Mouse (Mus musculus): ENCODE measurements around the gene Grik1. TPM values are rescaled to one million over a fixed set of nuclear protein-coding genes. Genes with fewer than 3 reads are reported as not detected.

The Grik1 gene
- polyA plus RNA-seq, 1 experiment from 2014 or later: 1.8 TPM

GRCm38 (mm10) chr16:87984201-87984870, 305.7 kb downstream of the Grik1 start:
- Histone ChIP-seq H3K36me3 (ENCODE audit: insufficient read depth, low read length) (no peaks in the 10 kb centered on the region), H3K27ac (ENCODE audit: low read length) (no peak overlapping the region), H3K9ac (replicated peaks; ENCODE audit: low read length) (no peak overlapping the region), H3K27me3 (ENCODE audit: insufficient read depth, low read length) (no peaks in the 10 kb centered on the region), H3K4me2 (replicated peaks; ENCODE audit: low read depth, low read length) (no peak overlapping the region), H3K9me3 (ENCODE audit: low read length) (no peaks in the 10 kb centered on the region), H3K4me3 (ENCODE audit: low read length) (no peak overlapping the region), H3K4me1 (ENCODE audit: insufficient read depth, low read length) (no peaks in the 10 kb centered on the region)
- no peak for ATAC-seq (ENCODE audit: low FRiP score, low TSS enrichment)

- Histone ChIP-seq H3K4me3 (ENCODE audit: low read length) (no peak overlapping the region), H3K36me3 (ENCODE audit: insufficient read depth, low read length) (no peaks in the 10 kb centered on the region), H3K9me3 (ENCODE audit: low read length) (no peaks in the 10 kb centered on the region), H3K27ac (ENCODE audit: low read length) (no peak overlapping the region), H3K4me2 (replicated peaks; ENCODE audit: low read depth, low read length) (no peak overlapping the region), H3K27me3 (ENCODE audit: insufficient read depth, low read length) (no peaks in the 10 kb centered on the region), H3K4me1 (ENCODE audit: insufficient read depth, low read length) (no peaks in the 10 kb centered on the region), H3K9ac (replicated peaks; ENCODE audit: low read length) (no peak overlapping the region)
- no peak for ATAC-seq (ENCODE audit: low FRiP score, low TSS enrichment)
- 81% methylated on average over 3 of the region's 3 CpGs for WGBS
These were observed 316.0 kb downstream of the Grik1 start for GRCm38 (mm10) chr16:87974076-87974443.

GRCm38 (mm10) chr16:87973394-87974075, 316.5 kb downstream of the Grik1 start:
- Histone ChIP-seq H3K27me3 (ENCODE audit: insufficient read depth, low read length) (no peaks in the 10 kb centered on the region), H3K4me3 (ENCODE audit: low read length) (no peak overlapping the region), H3K9ac (replicated peaks; ENCODE audit: low read length) (no peak overlapping the region), H3K9me3 (ENCODE audit: low read length) (no peaks in the 10 kb centered on the region), H3K36me3 (ENCODE audit: insufficient read depth, low read length) (no peaks in the 10 kb centered on the region), H3K27ac (ENCODE audit: low read length) (no peak overlapping the region), H3K4me2 (replicated peaks; ENCODE audit: low read depth, low read length) (no peak overlapping the region), H3K4me1 (ENCODE audit: insufficient read depth, low read length) (no peaks in the 10 kb centered on the region)
- ATAC-seq (ENCODE audit: low FRiP score, low TSS enrichment): no peak
- WGBS: 81% methylated on average over 2 of the region's 2 CpGs

DNA sequence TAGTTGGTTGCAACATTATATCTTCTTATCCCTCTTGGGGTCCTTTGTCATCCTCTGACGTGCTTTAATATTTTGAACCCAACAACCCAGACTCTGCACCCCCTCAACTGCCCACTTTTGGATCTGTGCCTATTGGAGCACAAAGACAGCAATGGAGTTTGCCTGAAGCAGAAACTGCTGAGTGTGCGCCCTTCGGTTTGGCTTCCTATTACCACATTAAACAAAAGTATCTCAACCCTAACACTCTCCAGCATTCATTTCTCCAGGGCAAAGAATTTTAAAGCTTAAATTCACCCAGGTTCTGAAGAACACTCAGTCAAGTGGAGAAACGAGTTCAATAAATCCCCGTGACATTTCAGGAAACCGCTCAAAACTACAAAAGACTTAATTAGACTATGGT, 318.2 kb downstream of the Grik1 start:
- ATAC-seq (ENCODE audit: low FRiP score, low TSS enrichment): no peak
- Histone ChIP-seq H3K27ac (ENCODE audit: low read length) (no peak overlapping the region), H3K27me3 (ENCODE audit: insufficient read depth, low read length) (no peaks in the 10 kb centered on the region), H3K9ac (replicated peaks; ENCODE audit: low read length) (no peak overlapping the region), H3K4me2 (replicated peaks; ENCODE audit: low read depth, low read length) (no peak overlapping the region), H3K4me1 (ENCODE audit: insufficient read depth, low read length) (no peaks in the 10 kb centered on the region), H3K4me3 (ENCODE audit: low read length) (no peak overlapping the region), H3K9me3 (ENCODE audit: low read length) (no peaks in the 10 kb centered on the region), H3K36me3 (ENCODE audit: insufficient read depth, low read length) (no peaks in the 10 kb centered on the region)
- 51% methylated on average over 6 of the region's 6 CpGs for WGBS

DNA sequence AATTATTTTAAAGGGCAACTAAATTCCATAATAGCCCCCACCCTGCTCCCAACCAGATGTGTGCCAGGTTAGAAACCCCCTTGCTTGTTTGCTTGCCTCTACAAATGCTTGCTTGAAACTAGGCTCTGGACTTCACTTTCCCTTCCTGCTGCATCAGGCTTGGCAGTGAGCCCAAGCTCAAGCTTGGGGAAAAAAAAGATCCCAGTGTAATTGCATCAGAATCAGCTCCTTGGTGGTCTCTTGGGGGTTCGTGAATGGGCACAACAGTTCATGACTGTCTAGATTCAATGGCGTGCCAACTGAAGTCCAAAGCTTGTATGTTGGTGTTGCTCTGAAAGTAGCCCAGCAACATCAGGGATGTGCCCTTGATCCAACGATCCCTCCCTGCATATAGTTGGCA, 320.1 kb downstream of the Grik1 start:
- Histone ChIP-seq H3K9ac (replicated peaks; ENCODE audit: low read length) (no peak overlapping the region), H3K27ac (ENCODE audit: low read length) (no peak overlapping the region), H3K4me2 (replicated peaks; ENCODE audit: low read depth, low read length) (no peak overlapping the region), H3K4me1 (ENCODE audit: insufficient read depth, low read length) (no peaks in the 10 kb centered on the region), H3K9me3 (ENCODE audit: low read length) (no peaks in the 10 kb centered on the region), H3K36me3 (ENCODE audit: insufficient read depth, low read length) (no peaks in the 10 kb centered on the region), H3K4me3 (ENCODE audit: low read length) (no peak overlapping the region), H3K27me3 (ENCODE audit: insufficient read depth, low read length) (no peaks in the 10 kb centered on the region)
- WGBS: 86% methylated on average over 3 of the region's 3 CpGs
- no peak for ATAC-seq (ENCODE audit: low FRiP score, low TSS enrichment)

DNA sequence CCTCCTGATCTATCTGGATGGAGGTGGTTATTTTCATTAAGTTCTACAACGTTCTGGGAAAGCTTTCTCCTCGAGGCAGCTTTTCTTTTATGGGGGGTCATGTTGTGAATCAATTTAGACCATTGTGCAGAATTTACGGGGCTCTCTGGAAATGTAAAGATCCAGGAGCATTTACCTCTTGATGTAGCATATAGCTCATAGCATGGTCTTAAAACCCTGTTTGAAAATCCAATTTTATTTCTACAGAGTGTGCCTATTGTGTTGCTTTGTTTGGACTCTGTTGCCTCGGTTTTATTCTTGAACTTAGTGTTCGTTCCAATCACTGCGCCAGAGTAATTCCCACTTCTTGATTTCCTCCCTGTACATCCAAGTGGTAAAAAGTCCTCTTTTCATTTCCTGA, 328.6 kb downstream of the Grik1 start:
- Histone ChIP-seq H3K36me3 (ENCODE audit: insufficient read depth, low read length) (no peaks in the 10 kb centered on the region), H3K9me3 (ENCODE audit: low read length) (no peaks in the 10 kb centered on the region), H3K27me3 (ENCODE audit: insufficient read depth, low read length) (no peaks in the 10 kb centered on the region), H3K4me3 (ENCODE audit: low read length) (no peak overlapping the region), H3K4me1 (ENCODE audit: insufficient read depth, low read length) (no peaks in the 10 kb centered on the region), H3K9ac (replicated peaks; ENCODE audit: low read length) (no peak overlapping the region), H3K4me2 (replicated peaks; ENCODE audit: low read depth, low read length) (no peak overlapping the region), H3K27ac (ENCODE audit: low read length) (no peak overlapping the region)
- no peak for ATAC-seq (ENCODE audit: low FRiP score, low TSS enrichment)
- WGBS: 69% methylated on average over 6 of the region's 6 CpGs

DNA sequence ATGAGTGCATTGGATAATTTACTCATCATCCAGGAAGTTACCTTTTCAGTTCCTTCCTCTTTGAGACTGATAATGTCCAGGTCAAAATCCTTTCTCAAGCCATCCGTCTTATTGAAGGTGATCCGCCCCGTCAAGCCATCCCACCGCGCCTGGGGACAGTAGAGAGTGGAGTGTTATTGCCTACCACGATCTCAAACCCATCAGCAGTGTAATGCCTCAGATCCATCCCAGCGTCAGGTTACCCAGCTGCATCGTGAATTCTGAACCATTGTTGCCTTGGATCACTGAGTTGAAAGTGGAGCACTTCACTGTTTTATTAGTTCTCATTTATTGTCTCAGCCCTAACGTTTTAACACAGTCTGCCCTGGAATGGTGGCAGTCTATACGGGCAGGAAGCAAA, 332.6 kb downstream of the Grik1 start:
- no peaks in the 10 kb centered on the region for H3K9me3 ChIP-seq (ENCODE audit: low read length)
- H3K27ac ChIP-seq (ENCODE audit: low read length): no peak overlapping the region
- WGBS: 37% methylated on average over 10 of the region's 10 CpGs
- H3K27me3 ChIP-seq (ENCODE audit: insufficient read depth, low read length): no peaks in the 10 kb centered on the region
- H3K4me3 ChIP-seq (ENCODE audit: low read length): no peak overlapping the region
- no peaks in the 10 kb centered on the region for H3K36me3 ChIP-seq (ENCODE audit: insufficient read depth, low read length)
- H3K4me1 ChIP-seq (ENCODE audit: insufficient read depth, low read length): peaks cover 3% of the 10 kb centered on the region; the same call in 1 of the 2 replicates
- H3K9ac ChIP-seq (replicated peaks; ENCODE audit: low read length): no peak overlapping the region
- H3K4me2 ChIP-seq (replicated peaks; ENCODE audit: low read depth, low read length): no peak overlapping the region
- ATAC-seq (ENCODE audit: low FRiP score, low TSS enrichment): peak; percentile 52; the same call in 1 of the 2 replicates

GRCm38 (mm10) chr16:87956178-87956577, 333.9 kb downstream of the Grik1 start:
- no peak overlapping the region for H3K4me3 ChIP-seq (ENCODE audit: low read length)
- no peak overlapping the region for H3K27ac ChIP-seq (ENCODE audit: low read length)
- no peaks in the 10 kb centered on the region for H3K27me3 ChIP-seq (ENCODE audit: insufficient read depth, low read length)
- H3K4me2 ChIP-seq (replicated peaks; ENCODE audit: low read depth, low read length): no peak overlapping the region
- WGBS: 68% methylated on average over 5 of the region's 5 CpGs
- peaks cover 3% of the 10 kb centered on the region; the same call in 1 of the 2 replicates for H3K4me1 ChIP-seq (ENCODE audit: insufficient read depth, low read length)
- H3K9ac ChIP-seq (replicated peaks; ENCODE audit: low read length): no peak overlapping the region
- no peaks in the 10 kb centered on the region for H3K36me3 ChIP-seq (ENCODE audit: insufficient read depth, low read length)
- no peak for ATAC-seq (ENCODE audit: low FRiP score, low TSS enrichment)
- H3K9me3 ChIP-seq (ENCODE audit: low read length): no peaks in the 10 kb centered on the region

- peak; percentile 79; the same call in 1 of the 2 replicates for ATAC-seq (ENCODE audit: low FRiP score, low TSS enrichment)
- H3K27ac ChIP-seq (ENCODE audit: low read length): no peak overlapping the region
- no peak overlapping the region for H3K9ac ChIP-seq (replicated peaks; ENCODE audit: low read length)
These were observed 335.2 kb downstream of the Grik1 start for GRCm38 (mm10) chr16:87954715-87955441.

GRCm38 (mm10) chr16:87953176-87953575, 336.9 kb downstream of the Grik1 start:
- H3K36me3 ChIP-seq (ENCODE audit: insufficient read depth, low read length): no peaks in the 10 kb centered on the region
- no peak overlapping the region for H3K4me2 ChIP-seq (replicated peaks; ENCODE audit: low read depth, low read length)
- H3K9ac ChIP-seq (replicated peaks; ENCODE audit: low read length): no peak overlapping the region
- 59% methylated on average over 4 of the region's 4 CpGs for WGBS
- no peak overlapping the region for H3K27ac ChIP-seq (ENCODE audit: low read length)
- ATAC-seq (ENCODE audit: low FRiP score, low TSS enrichment): peak; percentile 65; the same call in 1 of the 2 replicates
- no peaks in the 10 kb centered on the region for H3K27me3 ChIP-seq (ENCODE audit: insufficient read depth, low read length)
- no peak overlapping the region for H3K4me3 ChIP-seq (ENCODE audit: low read length)
- H3K4me1 ChIP-seq (ENCODE audit: insufficient read depth, low read length): peaks cover 3% of the 10 kb centered on the region; the same call in 1 of the 2 replicates
- no peaks in the 10 kb centered on the region for H3K9me3 ChIP-seq (ENCODE audit: low read length)

More at GRCm38 (mm10) chr16:87954715-87955441, 335.2 kb downstream of the Grik1 start:
- H3K4me1 ChIP-seq (ENCODE audit: insufficient read depth, low read length): peaks cover 3% of the 10 kb centered on the region; the same call in 1 of the 2 replicates
- H3K4me3 ChIP-seq (ENCODE audit: low read length): no peak overlapping the region
- WGBS: 52% methylated on average over 9 of the region's 9 CpGs
- H3K4me2 ChIP-seq (replicated peaks; ENCODE audit: low read depth, low read length): no peak overlapping the region
- no peaks in the 10 kb centered on the region for H3K27me3 ChIP-seq (ENCODE audit: insufficient read depth, low read length)
- H3K9me3 ChIP-seq (ENCODE audit: low read length): no peaks in the 10 kb centered on the region
- H3K36me3 ChIP-seq (ENCODE audit: insufficient read depth, low read length): no peaks in the 10 kb centered on the region

Data from kidney, embryonic 16.5 days (tissue).